Mouse (Mus musculus) midbrain, embryonic 11.5 days (tissue): ENCODE results near the gene 1700029H14Rik. TPM values are rescaled to one million over a fixed set of nuclear protein-coding genes. Genes with fewer than 3 reads are reported as not detected.

Experiments used
- ATAC-seq: fragments of 200-750 bp; cut with Nextera tagmentation; 2 replicates; pipeline ENCODE4 v1.8.0; 2017; ENCODE audit warnings: moderate TSS enrichment, moderate library complexity; ENCODE audit not compliant: low FRiP score
- DNase-seq: peaks from one replicate; pipeline ENCODE4 v3.0.0; 2015; ENCODE audit warnings: low spot score; ENCODE audit errors: missing footprints
- H3K27ac ChIP-seq: fragments of 300-500 bp; sonication (generic); 2 replicates; pipeline ENCODE4 v1.5.1; 2014; ENCODE audit warnings: low read depth, low read length
- H3K27me3 ChIP-seq: fragments of 300-500 bp; sonication (generic); 2 replicates; pipeline ENCODE4 v1.6.1; 2014; ENCODE audit warnings: mild to moderate bottlenecking, low read length, moderate library complexity, mixed read lengths; ENCODE audit not compliant: control insufficient read depth, insufficient read depth
- H3K36me3 ChIP-seq: fragments of 300-500 bp; sonication (generic); 2 replicates; pipeline ENCODE4 v1.6.1; 2014; ENCODE audit warnings: mild to moderate bottlenecking, low read length, moderate library complexity, mixed read lengths; ENCODE audit not compliant: control insufficient read depth, insufficient read depth
- H3K4me1 ChIP-seq: fragments of 300-500 bp; sonication (generic); 2 replicates; pipeline ENCODE4 v1.6.1; 2014; ENCODE audit warnings: low read length; ENCODE audit not compliant: control insufficient read depth, insufficient read depth
- H3K4me2 ChIP-seq: fragments of 300-500 bp; sonication (generic); 2 replicates; pipeline ENCODE4 v1.6.1; 2014; ENCODE audit warnings: mild to moderate bottlenecking, moderate library complexity
- H3K4me3 ChIP-seq: fragments of 300-500 bp; sonication (generic); 2 replicates; pipeline ENCODE4 v1.5.1; 2014; ENCODE audit warnings: low read depth, low read length
- H3K9ac ChIP-seq: fragments of 300-500 bp; sonication (generic); 2 replicates; pipeline ENCODE4 v1.6.1; 2014; ENCODE audit warnings: low read length
- H3K9me3 ChIP-seq: fragments of 300-500 bp; sonication (generic); 2 replicates; pipeline ENCODE4 v1.6.1; 2016; ENCODE audit warnings: low read length; ENCODE audit not compliant: control insufficient read depth
- WGBS: fragments of 180-500 bp; shearing (Covaris S2); extraction: QIAGEN DNeasy Blood & Tissue Kit; methylation state at CpG from one replicate; pipeline ENCODE4 v1.1.7; 2014; 5-methylcytosine and 5-hydroxymethylcytosine counted together
- polyA plus RNA-seq: library from polyadenylated mRNA; unstranded; fragments of >200 nt; fragmentation: Nextera tagmentation; extraction: Ambion mirVana; gene quantifications from 2 replicates; pipeline ENCODE4 v1.2.1, GENCODE M21; 2014

1700029H14Rik gene
- polyA plus RNA-seq, 1 experiment from 2014 or later, result not detected

DNA sequence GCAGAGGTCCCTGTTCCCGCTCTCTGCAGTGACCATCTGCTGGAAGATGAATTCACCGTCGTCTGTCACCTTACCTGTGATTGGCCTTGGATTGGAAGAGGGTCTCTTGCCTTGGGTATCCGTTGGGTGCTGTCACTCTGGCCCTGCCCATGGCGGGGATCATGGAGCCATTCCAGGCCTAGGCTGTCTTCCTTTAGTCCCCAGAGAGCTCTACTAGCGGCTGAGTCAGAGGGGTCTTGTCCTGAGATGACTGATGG lies 10.8 kb downstream of the 1700029H14Rik start:
- no peak overlapping the region for H3K4me2 ChIP-seq
- 95% methylated on average over 6 of the region's 6 CpGs for WGBS
- no peaks in the 10 kb centered on the region for H3K27me3 ChIP-seq
- H3K9me3 ChIP-seq, result no peaks in the 10 kb centered on the region
- H3K4me1 ChIP-seq, result no peaks in the 10 kb centered on the region
- no peaks in the 10 kb centered on the region for H3K36me3 ChIP-seq
- no peak overlapping the region for H3K9ac ChIP-seq
- H3K4me3 ChIP-seq, result no peak overlapping the region
- H3K27ac ChIP-seq, result no peak overlapping the region
- no peak for ATAC-seq
- no peak for DNase-seq

DNA sequence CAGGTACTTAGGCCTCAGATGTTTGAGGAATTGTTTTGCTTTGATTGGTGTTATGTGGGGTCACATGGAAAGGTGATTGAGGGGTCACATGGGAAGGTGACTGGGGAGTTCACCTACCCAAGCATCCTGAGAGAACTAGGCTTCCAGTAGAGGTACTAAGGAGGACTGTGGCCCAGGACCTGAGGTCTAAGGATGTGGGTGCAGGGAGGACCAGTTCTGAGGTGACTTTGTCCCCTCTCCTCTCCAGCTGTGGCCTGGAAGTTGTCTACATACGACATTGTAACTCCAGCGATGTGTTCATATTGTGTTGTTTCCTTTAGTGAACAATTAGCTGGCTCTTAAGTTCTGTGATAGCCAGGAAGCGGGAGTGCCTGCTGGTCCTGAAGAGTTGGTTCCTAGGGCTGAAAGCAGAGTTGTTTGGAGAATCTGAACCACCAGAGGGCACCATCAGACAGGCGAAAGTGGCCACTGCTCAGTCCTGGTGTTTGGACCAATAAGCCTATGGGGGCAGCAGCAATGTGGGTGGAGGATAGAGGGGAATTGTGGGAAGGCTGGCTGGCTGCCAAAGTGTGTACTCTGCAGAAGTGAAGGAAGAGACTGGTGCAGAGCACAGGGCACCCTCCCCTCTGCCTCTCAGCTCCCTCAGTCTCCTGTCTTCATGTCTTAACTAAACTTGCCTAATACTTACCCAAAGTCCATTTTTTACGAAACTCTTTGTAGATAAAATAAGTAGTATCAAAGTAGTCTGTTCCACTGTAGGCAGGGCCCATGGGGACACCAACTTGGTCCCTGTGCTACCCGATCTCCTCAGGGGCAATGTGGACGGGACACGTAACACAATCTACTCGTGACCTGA lies 11.3 kb downstream of the 1700029H14Rik start:
- DNase-seq, result peak; percentile 98
- Histone ChIP-seq H3K36me3 (no peaks in the 10 kb centered on the region), H3K4me2 (no peak overlapping the region), H3K4me3 (no peak overlapping the region), H3K4me1 (no peaks in the 10 kb centered on the region), H3K27me3 (no peaks in the 10 kb centered on the region), H3K27ac (no peak overlapping the region), H3K9ac (no peak overlapping the region), H3K9me3 (no peaks in the 10 kb centered on the region)
- WGBS, result 59% methylated on average over 9 of the region's 9 CpGs
- peak; percentile 85 for ATAC-seq

DNA sequence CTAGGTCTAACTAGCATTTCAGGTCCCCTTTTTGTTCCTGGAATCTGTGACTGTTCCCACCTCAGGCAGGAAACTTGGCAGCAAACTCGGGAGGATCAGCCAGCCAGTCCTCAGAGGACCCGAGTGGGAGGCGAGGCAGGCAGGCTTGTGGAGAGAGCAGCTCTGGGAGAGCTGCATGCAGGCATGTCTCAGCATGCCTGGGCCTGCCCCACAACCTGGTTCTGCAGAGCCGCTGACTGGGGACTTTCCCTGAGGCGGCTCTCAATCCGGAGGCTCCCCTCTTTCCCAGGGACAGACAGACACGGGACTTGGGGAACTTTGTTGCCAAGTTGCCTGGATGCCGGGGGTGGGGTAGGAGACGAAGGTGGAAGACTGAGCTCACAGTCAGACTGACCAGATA lies 13.4 kb downstream of the 1700029H14Rik start:
- 64% methylated on average over 9 of the region's 9 CpGs for WGBS
- no peak overlapping the region for H3K4me2 ChIP-seq

DNA sequence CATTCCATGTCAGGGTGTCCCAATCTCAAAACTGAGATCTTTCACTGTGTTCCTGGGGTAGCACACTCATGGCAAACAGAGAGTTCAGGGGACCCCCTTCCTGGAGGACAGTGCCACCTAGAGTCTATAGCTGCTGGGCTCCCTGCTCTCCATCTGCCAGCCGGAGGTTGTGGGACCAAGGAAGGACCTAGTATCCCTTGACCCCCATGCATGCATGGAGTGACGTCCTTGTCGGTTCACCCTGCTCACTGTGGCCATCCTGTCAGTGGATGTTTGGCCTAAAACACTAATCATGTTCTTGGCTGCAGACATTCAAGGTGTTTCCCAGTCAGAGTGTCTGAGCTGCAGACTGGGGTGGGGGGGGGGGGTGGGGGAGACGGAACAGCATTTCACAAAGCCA lies 14.0 kb downstream of the 1700029H14Rik start:
- ATAC-seq, result no peak
- DNase-seq, result no peak
- no peaks in the 10 kb centered on the region for H3K4me1 ChIP-seq
- no peak overlapping the region for H3K4me3 ChIP-seq
- H3K9ac ChIP-seq, result no peak overlapping the region
- 52% methylated on average over 4 of the region's 4 CpGs for WGBS
- no peaks in the 10 kb centered on the region for H3K9me3 ChIP-seq
- H3K27ac ChIP-seq, result no peak overlapping the region
- no peaks in the 10 kb centered on the region for H3K36me3 ChIP-seq
- H3K27me3 ChIP-seq, result no peaks in the 10 kb centered on the region
- no peak overlapping the region for H3K4me2 ChIP-seq

More for the DNA sequence above, 13.4 kb downstream of the 1700029H14Rik start:
- H3K27ac ChIP-seq, result no peak overlapping the region
- H3K27me3 ChIP-seq, result no peaks in the 10 kb centered on the region
- H3K9ac ChIP-seq, result no peak overlapping the region
- no peak for DNase-seq
- H3K9me3 ChIP-seq, result no peaks in the 10 kb centered on the region
- H3K36me3 ChIP-seq, result no peaks in the 10 kb centered on the region
- ATAC-seq, result no peak
- no peak overlapping the region for H3K4me3 ChIP-seq
- no peaks in the 10 kb centered on the region for H3K4me1 ChIP-seq

DNA sequence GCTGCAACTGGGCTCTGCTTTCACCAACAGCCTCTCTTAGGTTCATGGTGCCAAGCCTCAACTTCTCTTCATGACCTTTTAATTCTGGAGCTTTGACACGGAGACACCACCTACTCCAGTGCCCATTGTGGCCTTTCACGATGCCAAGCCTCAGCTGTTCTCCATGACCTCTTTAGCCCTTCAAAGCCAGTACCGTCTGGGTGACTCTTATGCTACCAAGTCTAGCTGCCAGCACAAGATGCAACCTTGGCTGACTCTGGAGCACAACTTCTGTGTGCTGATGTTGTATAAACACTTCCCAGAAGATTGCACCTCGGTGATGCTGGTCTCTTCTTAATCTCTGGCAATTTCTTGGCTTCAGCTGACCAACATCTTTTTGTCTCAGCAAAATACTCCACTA lies 15.8 kb downstream of the 1700029H14Rik start:
- H3K4me2 ChIP-seq, result no peak overlapping the region
- no peak overlapping the region for H3K27ac ChIP-seq
- no peaks in the 10 kb centered on the region for H3K27me3 ChIP-seq
- H3K4me1 ChIP-seq, result no peaks in the 10 kb centered on the region
- no peaks in the 10 kb centered on the region for H3K9me3 ChIP-seq
- ATAC-seq (no peak), DNase-seq (no peak)
- H3K4me3 ChIP-seq, result no peak overlapping the region
- no peak overlapping the region for H3K9ac ChIP-seq
- H3K36me3 ChIP-seq, result no peaks in the 10 kb centered on the region
- WGBS, result 87% methylated on average over 4 of the region's 4 CpGs

DNA sequence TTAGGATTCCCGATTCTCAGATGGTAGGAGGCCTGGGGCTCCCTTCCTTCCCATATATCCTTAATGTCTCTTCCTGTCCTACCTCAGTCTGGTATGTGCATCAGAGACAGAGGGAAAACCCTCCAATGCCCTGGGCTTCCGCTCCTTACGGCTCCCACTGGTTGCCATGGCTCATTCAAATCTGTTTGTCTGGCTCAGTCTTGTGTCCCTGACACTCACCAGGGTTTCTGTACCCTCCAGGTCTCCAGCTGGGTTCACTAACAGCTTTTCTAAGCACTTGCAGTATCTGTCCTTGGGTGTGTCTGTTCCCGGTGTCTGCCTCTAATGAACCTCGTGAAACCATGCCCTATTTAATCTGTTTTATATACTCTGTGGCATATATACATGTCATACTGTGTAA lies 20.7 kb downstream of the 1700029H14Rik start:
- Histone ChIP-seq H3K9me3 (no peaks in the 10 kb centered on the region), H3K4me1 (no peaks in the 10 kb centered on the region), H3K27me3 (no peaks in the 10 kb centered on the region), H3K36me3 (no peaks in the 10 kb centered on the region), H3K27ac (no peak overlapping the region), H3K4me3 (no peak overlapping the region), H3K4me2 (no peak overlapping the region), H3K9ac (no peak overlapping the region)
- DNase-seq, result no peak
- no peak for ATAC-seq
- WGBS, result 83% methylated on average over 5 of the region's 5 CpGs

DNA sequence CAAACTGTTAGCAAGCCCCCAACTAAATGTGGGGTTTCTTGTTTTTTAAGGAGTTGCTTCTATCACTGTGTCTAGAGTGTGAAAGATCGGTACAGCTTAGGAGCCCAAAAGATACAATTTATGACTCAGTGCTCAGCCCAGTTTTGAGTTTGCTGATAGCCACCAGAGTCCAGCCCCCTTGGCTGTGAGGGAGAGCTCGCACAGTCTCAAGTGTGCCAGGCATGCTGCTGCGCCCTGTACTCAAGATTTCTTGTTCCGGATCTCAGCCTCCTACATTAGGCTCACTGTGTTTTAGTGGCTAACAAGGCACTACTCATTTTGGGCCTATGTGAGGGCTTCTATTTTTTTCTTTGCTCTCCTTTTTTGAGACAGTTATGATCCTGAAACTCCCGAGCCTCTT lies 22.1 kb downstream of the 1700029H14Rik start:
- Histone ChIP-seq H3K9ac (no peak overlapping the region), H3K27me3 (no peaks in the 10 kb centered on the region), H3K4me3 (no peak overlapping the region), H3K4me2 (no peak overlapping the region), H3K27ac (no peak overlapping the region), H3K4me1 (no peaks in the 10 kb centered on the region), H3K9me3 (no peaks in the 10 kb centered on the region), H3K36me3 (no peaks in the 10 kb centered on the region)
- no peak for ATAC-seq
- WGBS, result 87% methylated on average over 5 of the region's 5 CpGs
- no peak for DNase-seq

DNA sequence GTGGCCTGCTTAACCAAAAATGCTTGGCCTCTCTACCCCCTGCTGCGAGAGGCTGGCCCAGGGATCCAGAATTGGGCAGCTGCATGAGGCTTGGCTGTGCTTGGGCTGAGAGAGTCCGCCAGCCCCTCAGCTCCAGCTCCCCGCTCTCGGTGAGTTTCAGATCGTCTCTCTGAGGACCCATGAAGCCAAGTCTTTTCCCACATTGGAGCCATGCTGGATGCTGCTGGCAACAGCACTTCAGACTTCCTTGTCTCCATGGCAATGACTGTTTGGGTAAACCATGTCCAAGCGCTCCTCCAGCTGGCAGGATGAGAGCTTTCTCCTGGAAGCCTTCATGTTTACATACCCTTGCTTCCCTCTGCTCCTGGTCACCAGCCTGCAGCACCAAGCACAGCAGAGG lies 23.4 kb downstream of the 1700029H14Rik start:
- H3K9ac ChIP-seq, result no peak overlapping the region
- H3K4me1 ChIP-seq, result no peaks in the 10 kb centered on the region
- H3K4me3 ChIP-seq, result no peak overlapping the region
- DNase-seq, result no peak
- H3K27me3 ChIP-seq, result no peaks in the 10 kb centered on the region
- no peaks in the 10 kb centered on the region for H3K36me3 ChIP-seq
- no peak overlapping the region for H3K27ac ChIP-seq
- WGBS, result 72% methylated on average over 6 of the region's 6 CpGs
- no peaks in the 10 kb centered on the region for H3K9me3 ChIP-seq
- no peak for ATAC-seq
- H3K4me2 ChIP-seq, result no peak overlapping the region

DNA sequence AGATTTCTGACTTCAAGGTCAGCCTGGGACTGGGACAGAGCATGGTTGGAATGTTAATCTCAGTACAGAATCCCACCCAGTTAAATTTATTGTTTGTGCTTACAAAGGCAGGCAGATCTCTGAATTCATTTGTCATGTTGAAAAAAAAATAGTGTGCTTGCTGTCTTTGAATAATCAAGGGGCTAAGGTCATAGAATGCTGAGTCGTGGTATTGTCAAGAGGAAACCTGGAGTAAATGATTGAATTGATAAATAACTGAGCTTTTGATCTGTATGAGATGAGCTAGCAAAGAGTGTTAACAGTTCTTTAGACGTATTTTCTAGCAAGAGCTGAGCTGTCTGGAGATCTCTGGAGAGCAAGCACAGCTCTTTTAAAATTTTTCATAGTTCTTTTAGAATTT lies 25.2 kb downstream of the 1700029H14Rik start:
- Histone ChIP-seq H3K9me3 (no peaks in the 10 kb centered on the region), H3K36me3 (no peaks in the 10 kb centered on the region), H3K4me1 (no peaks in the 10 kb centered on the region), H3K27ac (no peak overlapping the region), H3K9ac (no peak overlapping the region), H3K27me3 (no peaks in the 10 kb centered on the region), H3K4me3 (no peak overlapping the region), H3K4me2 (no peak overlapping the region)
- DNase-seq, result no peak
- ATAC-seq, result no peak
- 41% methylated on average over 2 of the region's 2 CpGs for WGBS
